Mouse (Mus musculus) hindbrain, embryonic 16.5 days (tissue): ENCODE results near the gene Nfkbie. TPM values are rescaled to one million over a fixed set of nuclear protein-coding genes. Genes with fewer than 3 reads are reported as not detected.

ENCODE experiments used
- ATAC-seq: fragments of 200-750 bp; cut with Nextera tagmentation; 2 replicates; pipeline ENCODE4 v1.8.0; 2017; ENCODE audit warnings: moderate TSS enrichment, moderate library complexity
- H3K27ac ChIP-seq: fragments of 300-500 bp; sonication (generic); 2 replicates; pipeline ENCODE4 v1.5.1; 2014; ENCODE audit warnings: low read depth, mild to moderate bottlenecking, control low read depth, low read length, moderate library complexity
- H3K27me3 ChIP-seq: fragments of 300-500 bp; sonication (generic); replicated peaks from 2 replicates; pipeline ENCODE4 v1.6.1; 2014; ENCODE audit warnings: low read length; ENCODE audit not compliant: control insufficient read depth, insufficient read depth
- H3K36me3 ChIP-seq: fragments of 300-500 bp; sonication (generic); 2 replicates; pipeline ENCODE4 v1.6.1; 2014; ENCODE audit warnings: mild to moderate bottlenecking, low read length, moderate library complexity, mixed read lengths; ENCODE audit not compliant: control insufficient read depth, insufficient read depth
- H3K4me1 ChIP-seq: fragments of 300-500 bp; sonication (generic); 2 replicates; pipeline ENCODE4 v1.6.1; 2014; ENCODE audit warnings: low read depth, low read length; ENCODE audit not compliant: control insufficient read depth, insufficient read depth
- H3K4me2 ChIP-seq: fragments of 300-500 bp; sonication (generic); 2 replicates; pipeline ENCODE4 v1.6.1; 2014; ENCODE audit warnings: mild to moderate bottlenecking, low read length, control low read depth, moderate library complexity
- H3K4me3 ChIP-seq: fragments of 300-500 bp; sonication (generic); 2 replicates; pipeline ENCODE4 v1.5.1; 2014; ENCODE audit warnings: mild to moderate bottlenecking, low read length, control low read depth, moderate library complexity
- H3K9ac ChIP-seq: fragments of 300-500 bp; sonication (generic); 2 replicates; pipeline ENCODE4 v1.6.1; 2014; ENCODE audit warnings: low read depth, mild to moderate bottlenecking, control low read depth, low read length, moderate library complexity
- H3K9me3 ChIP-seq: fragments of 300-500 bp; sonication (generic); 2 replicates; pipeline ENCODE4 v1.6.1; 2014; ENCODE audit warnings: mild to moderate bottlenecking, low read length, moderate library complexity; ENCODE audit not compliant: control insufficient read depth
- WGBS: fragments of 180-500 bp; shearing (Covaris S2); extraction: QIAGEN DNeasy Blood & Tissue Kit; methylation state at CpG from one replicate; pipeline ENCODE4 v1.1.7; 2014; 5-methylcytosine and 5-hydroxymethylcytosine counted together
- polyA plus RNA-seq: library from polyadenylated mRNA; unstranded; fragments of >200 nt; fragmentation: Nextera tagmentation; extraction: Ambion mirVana; gene quantifications from 2 replicates; pipeline ENCODE4 v1.2.1, GENCODE M21; 2015

The Nfkbie gene
- 6.1 and 6.8 TPM in 2 replicates for polyA plus RNA-seq

GRCm38 (mm10) chr17:45555452-45556106 lies at the start of gene Nfkbie:
Gene Nfkbie, plus strand, starts transcription at chr17:45555703.
- H3K27me3 ChIP-seq, result peaks cover 2% of the 10 kb centered on the region
- peak; percentile 71 for ATAC-seq
- H3K4me2 ChIP-seq, result peak within 1 kb of the TSS; percentile 89
- H3K36me3 ChIP-seq, result no peaks in the 10 kb centered on the region
- peaks cover 15% of the 10 kb centered on the region for H3K4me1 ChIP-seq
- peak within 1 kb of the TSS; percentile 68 for H3K9ac ChIP-seq
- no peaks in the 10 kb centered on the region for H3K9me3 ChIP-seq
- WGBS, result under 1% methylated on average over 45 of the region's 45 CpGs
- H3K27ac ChIP-seq, result 0 out of 2 replicates have a peak within 1 kb of the TSS, but pooled peaks have one; percentile 1
- peak within 1 kb of the TSS; percentile 74 for H3K4me3 ChIP-seq

DNA sequence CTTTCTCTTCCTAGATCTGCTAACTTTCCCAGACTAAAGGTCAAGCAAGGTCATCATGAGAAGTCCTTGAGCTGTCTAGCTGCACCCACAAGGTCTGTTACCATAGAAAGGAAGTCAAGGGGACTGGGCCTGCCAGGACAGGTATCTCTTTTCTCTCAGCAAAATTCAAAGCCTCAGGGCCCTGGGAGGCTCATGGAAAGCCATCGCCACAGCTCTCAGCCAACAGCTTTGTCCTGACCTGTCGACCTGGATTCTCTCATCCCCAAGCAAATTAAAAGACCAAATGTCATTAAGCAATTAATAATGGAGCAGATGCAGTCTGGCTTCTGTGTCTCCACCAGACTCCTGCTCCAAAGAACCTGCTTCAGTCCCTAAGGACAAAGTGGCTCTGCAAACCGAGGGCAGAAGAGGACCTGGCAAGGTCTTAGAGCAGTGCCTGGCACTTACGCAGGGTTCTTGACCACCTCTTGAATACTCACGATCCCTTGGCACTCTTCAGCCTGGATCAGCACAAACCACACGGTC lies 49.5 kb upstream of the Nfkbie start:
- Histone ChIP-seq H3K9me3 (no peaks in the 10 kb centered on the region), H3K4me2 (no peak overlapping the region), H3K36me3 (peaks cover 13% of the 10 kb centered on the region), H3K4me1 (peaks cover 7% of the 10 kb centered on the region), H3K9ac (no peak overlapping the region), H3K27me3 (no peaks in the 10 kb centered on the region), H3K4me3 (no peak overlapping the region), H3K27ac (no peak overlapping the region)
- 75% methylated on average over 6 of the region's 6 CpGs for WGBS
- 0 out of 2 replicates have a peak, but pooled peaks have one; percentile 3 for ATAC-seq

GRCm38 (mm10) chr17:45506700-45507189 lies 48.8 kb upstream of the Nfkbie start, which contains the start of gene Aars2:
Gene Aars2, plus strand, starts transcription at chr17:45506841.
- Histone ChIP-seq H3K27ac (peak within 1 kb of the TSS; percentile 97), H3K9ac (peak within 1 kb of the TSS; percentile 90), H3K4me2 (peak within 1 kb of the TSS; percentile 49), H3K36me3 (peaks cover 13% of the 10 kb centered on the region), H3K4me1 (peaks cover 7% of the 10 kb centered on the region), H3K27me3 (no peaks in the 10 kb centered on the region), H3K9me3 (no peaks in the 10 kb centered on the region), H3K4me3 (peak within 1 kb of the TSS; percentile 85)
- peak; percentile 95 for ATAC-seq
- 1% methylated on average over 42 of the region's 42 CpGs for WGBS

GRCm38 (mm10) chr17:45510871-45511270 lies 44.6 kb upstream of the Nfkbie start:
- Histone ChIP-seq H3K9me3 (no peaks in the 10 kb centered on the region), H3K27me3 (no peaks in the 10 kb centered on the region), H3K9ac (no peak overlapping the region), H3K4me3 (no peak overlapping the region), H3K4me1 (peaks cover 7% of the 10 kb centered on the region), H3K27ac (no peak overlapping the region), H3K4me2 (no peak overlapping the region), H3K36me3 (peaks cover 13% of the 10 kb centered on the region)
- no peak for ATAC-seq
- 92% methylated on average over 4 of the region's 4 CpGs for WGBS

DNA sequence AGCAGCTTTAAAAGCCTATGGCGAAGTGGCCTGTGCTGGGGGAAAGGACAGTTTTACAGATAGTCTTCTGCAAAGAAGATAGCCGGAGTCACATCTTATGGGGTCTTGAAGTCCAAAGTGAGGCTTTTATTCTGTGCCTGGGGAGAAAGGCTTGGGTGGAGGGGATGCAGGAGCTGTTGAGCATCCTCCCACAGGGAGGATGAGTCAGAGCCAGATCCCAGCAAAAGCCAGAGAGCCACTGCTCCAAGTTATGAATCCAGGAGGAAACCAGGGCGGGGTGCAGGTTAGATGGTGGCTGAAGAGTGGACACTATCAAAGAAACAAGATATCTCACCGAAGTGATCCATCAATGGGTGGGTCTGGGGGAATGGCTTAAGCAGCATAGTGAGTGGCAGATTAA lies 43.7 kb upstream of the Nfkbie start:
- Histone ChIP-seq H3K27me3 (no peaks in the 10 kb centered on the region), H3K27ac (no peak overlapping the region), H3K4me3 (no peak overlapping the region), H3K4me2 (no peak overlapping the region), H3K36me3 (peaks cover 13% of the 10 kb centered on the region), H3K9me3 (no peaks in the 10 kb centered on the region), H3K9ac (no peak overlapping the region), H3K4me1 (peaks cover 7% of the 10 kb centered on the region)
- WGBS, result 95% methylated on average over 4 of the region's 4 CpGs
- no peak for ATAC-seq

DNA sequence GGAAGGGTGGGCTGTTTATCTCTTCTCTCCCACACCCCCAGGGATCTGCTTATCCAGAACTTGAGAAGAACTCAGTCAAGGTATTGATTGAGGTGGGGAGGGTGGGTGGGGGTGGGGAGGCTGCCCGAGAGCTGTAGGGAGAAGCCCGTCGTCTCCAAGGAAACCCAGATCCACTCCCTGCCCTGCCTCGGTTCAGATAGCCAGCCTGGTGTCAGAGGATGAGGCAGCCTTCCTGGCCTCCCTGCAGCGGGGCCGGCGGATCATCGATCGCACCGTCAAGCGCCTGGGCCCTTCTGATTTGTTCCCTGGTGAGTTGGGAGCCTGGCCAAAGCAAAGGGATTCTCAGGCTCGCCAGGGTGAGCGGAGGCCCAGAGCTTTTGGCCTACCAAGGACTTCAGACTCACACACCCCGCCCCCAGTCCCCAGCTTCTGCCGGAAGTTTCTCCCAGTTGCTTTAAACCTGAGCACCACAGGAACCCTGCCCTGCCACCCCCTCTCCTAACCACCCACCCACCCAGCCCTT lies 40.2 kb upstream of the Nfkbie start:
- H3K27ac ChIP-seq, result no peak overlapping the region
- H3K9me3 ChIP-seq, result no peaks in the 10 kb centered on the region
- no peak overlapping the region for H3K9ac ChIP-seq
- no peaks in the 10 kb centered on the region for H3K4me1 ChIP-seq
- H3K4me2 ChIP-seq, result no peak overlapping the region
- no peak overlapping the region for H3K4me3 ChIP-seq
- H3K27me3 ChIP-seq, result no peaks in the 10 kb centered on the region
- no peak for ATAC-seq
- 52% methylated on average over 15 of the region's 15 CpGs for WGBS
- H3K36me3 ChIP-seq, result peaks cover 3% of the 10 kb centered on the region; the same call in 1 of the 2 replicates

DNA sequence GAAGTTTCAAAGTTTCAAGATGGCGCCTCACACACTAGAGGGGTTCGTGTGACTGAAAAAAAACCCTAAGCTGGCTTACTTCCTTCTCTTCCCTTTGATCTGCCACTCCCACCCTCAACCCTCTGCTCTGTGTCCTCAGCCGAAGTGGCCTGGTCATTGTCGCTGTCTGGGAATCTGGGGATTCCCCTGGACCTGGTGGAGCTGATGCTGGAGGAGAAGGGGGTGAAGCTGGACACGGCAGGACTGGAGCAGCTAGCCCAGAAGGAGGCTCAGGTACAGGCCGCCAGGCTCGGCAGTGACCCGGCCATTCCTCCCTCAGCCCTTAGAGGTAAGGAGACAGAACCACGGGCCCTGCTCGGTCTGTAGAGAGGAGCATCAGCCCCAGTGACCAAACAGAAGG lies 39.7 kb upstream of the Nfkbie start:
- H3K9ac ChIP-seq, result no peak overlapping the region
- no peaks in the 10 kb centered on the region for H3K4me1 ChIP-seq
- H3K4me2 ChIP-seq, result no peak overlapping the region
- ATAC-seq, result no peak
- no peak overlapping the region for H3K27ac ChIP-seq
- no peaks in the 10 kb centered on the region for H3K27me3 ChIP-seq
- WGBS, result 86% methylated on average over 10 of the region's 10 CpGs
- H3K9me3 ChIP-seq, result no peaks in the 10 kb centered on the region
- no peak overlapping the region for H3K4me3 ChIP-seq
- peaks cover 5% of the 10 kb centered on the region; the same call in 1 of the 2 replicates for H3K36me3 ChIP-seq

DNA sequence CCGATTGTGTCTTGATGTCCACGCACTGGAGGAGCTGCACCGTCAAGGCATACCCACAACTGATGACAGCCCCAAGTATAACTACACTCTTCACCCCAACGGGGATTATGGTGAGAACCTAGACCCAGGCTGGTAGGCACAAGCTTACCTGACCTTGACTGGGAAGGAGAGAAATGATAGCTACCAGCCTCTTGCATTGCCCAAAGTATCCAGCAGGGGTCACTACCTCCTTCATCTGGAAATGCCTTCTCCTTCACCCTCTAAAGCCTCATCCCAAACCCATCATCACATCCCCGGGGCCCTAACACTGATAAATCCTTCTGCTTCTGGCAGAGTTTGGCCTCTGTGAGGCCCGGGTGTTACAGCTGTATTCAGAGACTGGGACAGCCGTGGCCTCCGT lies 39.0 kb upstream of the Nfkbie start:
- no peaks in the 10 kb centered on the region for H3K4me1 ChIP-seq
- H3K27ac ChIP-seq, result no peak overlapping the region
- H3K4me3 ChIP-seq, result no peak overlapping the region
- H3K27me3 ChIP-seq, result no peaks in the 10 kb centered on the region
- H3K9me3 ChIP-seq, result no peaks in the 10 kb centered on the region
- WGBS, result 57% methylated on average over 8 of the region's 8 CpGs
- H3K36me3 ChIP-seq, result peaks cover 5% of the 10 kb centered on the region; the same call in 1 of the 2 replicates
- no peak overlapping the region for H3K4me2 ChIP-seq
- no peak overlapping the region for H3K9ac ChIP-seq
- peak; percentile 40; the same call in 1 of the 2 replicates for ATAC-seq

- H3K4me2 ChIP-seq, result no peak overlapping the region
- H3K36me3 ChIP-seq, result peaks cover 5% of the 10 kb centered on the region; the same call in 1 of the 2 replicates
- no peaks in the 10 kb centered on the region for H3K9me3 ChIP-seq
- no peak for ATAC-seq
- 91% methylated on average over 21 of the region's 21 CpGs for WGBS
- no peaks in the 10 kb centered on the region for H3K4me1 ChIP-seq
- H3K27ac ChIP-seq, result no peak overlapping the region
- H3K4me3 ChIP-seq, result no peak overlapping the region
- no peaks in the 10 kb centered on the region for H3K27me3 ChIP-seq
- no peak overlapping the region for H3K9ac ChIP-seq
Observed at GRCm38 (mm10) chr17:45517135-45517534, 38.4 kb upstream of the Nfkbie start.
